Mouse (Mus musculus) thymus, postnatal 4 days (tissue): ENCODE results near the gene Selenov.

ENCODE experiments used
- DNase-seq: peaks from one replicate; pipeline ENCODE4 v3.0.0; 2021

The Selenov gene

DNA sequence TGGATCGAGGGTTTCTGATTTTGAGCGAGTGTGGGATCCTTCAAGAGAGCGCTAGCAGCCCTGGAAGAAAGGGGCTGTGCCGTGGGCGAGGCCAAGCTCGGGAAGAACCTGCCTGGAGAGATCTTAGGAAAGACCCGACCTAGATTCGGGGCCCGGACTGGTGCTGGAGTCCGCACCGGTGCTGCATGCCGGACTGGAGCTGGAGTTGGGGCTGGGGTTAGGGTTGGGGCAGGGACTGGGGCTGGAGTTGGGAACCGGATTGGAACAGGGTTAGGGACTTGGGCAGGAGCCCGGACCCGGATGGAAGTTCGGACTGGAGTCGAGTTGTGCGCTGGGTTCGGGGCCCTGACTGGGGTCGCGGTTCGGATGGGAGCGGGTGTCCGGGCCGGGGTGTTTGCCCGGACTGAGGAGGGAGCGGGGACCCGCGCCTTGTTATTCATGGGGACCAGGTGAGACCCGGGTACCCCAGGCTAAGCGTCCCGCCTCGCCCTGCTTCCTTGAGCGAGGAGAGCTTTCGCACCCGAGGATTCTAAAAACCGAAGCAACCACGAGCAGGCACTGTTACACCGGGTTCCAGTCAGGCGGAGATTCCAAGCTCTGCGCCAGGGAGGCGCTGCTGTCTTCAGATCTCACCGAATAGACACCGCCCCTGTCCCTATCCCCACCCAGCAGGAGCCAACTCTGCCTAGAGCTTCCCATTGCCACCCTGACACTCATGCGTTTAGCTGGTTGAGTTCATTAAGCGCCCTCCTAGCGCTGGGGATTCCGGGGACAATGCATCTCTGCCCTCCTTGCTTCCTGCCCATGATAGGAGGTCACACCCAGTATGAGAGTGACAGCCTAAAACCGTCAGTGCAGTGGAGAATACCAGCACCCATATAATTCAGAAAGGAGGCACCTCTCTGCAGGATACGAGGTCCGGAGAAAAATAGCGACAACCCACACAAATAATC lies at the start of gene Selenov:
Gene Selenov, minus strand, starts transcription at position 549 of the 953 bp plus-strand sequence.
- DNase-seq = no peak

DNA sequence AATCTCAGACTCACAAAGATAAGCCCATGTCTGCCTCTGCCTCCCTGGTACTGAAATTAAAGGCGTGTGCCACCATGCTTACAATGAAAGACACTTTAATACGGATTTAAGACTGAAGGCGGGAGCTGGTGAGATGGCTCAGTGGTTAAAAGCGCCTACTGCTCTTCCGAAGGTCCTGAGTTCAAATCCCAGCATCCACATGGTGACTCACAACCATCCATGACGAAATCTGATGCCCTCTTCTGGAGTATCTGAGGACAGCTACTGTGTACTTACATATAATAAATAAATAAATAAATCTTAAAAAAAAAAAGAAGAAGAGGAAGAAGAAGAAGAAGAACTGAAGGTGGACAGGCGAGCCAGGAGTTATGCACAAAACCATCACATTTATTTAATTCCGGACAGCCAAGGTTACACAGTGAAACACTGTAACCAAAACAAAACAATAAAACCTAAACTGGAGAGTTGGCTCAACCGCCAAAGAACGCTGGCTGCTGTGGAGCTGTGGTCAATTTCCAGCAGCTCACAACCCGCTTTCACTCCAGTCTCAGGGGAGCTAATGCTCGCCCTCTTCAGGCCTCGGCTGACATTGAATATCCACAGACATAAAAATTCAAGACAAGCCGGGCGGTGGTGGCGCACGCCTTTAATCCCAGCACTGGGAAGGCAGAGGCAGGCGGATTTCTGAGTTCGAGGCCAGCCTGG lies 48.4 kb upstream of the Selenov start:
- peak; percentile 66 for DNase-seq

DNA sequence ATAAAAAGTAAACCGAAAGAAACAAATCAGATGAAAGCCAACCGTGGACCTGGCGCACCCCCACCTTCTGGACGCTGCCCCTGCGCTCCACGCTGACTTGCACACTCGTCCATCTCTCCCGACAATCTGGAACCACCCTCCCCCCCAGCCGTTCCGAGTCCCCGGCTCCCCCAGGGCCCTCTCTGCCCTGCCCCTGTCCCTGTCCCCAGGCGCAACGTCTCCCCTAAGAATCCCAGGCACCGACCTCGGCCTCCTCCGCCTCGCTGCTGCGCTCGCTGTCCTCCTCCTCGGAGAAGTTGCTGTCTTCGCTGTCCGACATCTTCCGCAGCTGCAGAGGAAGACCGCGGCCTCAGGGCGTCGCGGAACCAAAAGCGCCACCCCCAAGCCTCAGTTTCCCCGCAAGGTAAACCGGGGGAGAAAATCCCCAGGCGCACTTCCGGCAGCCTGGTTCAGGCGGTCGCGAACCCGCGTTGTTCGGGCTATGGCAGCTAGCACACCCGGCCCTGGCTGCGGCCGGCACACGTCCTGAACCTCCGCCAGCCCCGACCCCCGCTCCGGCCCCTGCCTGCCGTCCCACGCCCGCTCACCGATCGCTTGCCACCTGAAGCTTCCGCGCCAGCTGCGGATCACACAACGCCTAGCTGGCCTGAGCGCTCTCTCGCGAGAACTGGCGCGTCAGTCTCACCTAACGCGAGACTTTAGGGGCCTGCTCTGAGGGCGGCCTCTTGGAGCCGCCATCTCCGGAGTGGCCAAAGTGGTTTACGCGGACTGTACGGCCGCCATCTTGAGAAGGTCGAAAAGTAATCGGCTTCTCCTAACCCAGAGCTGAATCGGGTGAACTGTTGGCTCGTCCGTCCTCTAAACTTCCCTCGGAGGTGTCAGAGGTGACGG lies 47.4 kb upstream of the Selenov start, which contains the start of gene Supt5:
Gene Supt5, minus strand, starts transcription at position 639 of the 891 bp plus-strand sequence.
- DNase-seq = peak; percentile 97

DNA sequence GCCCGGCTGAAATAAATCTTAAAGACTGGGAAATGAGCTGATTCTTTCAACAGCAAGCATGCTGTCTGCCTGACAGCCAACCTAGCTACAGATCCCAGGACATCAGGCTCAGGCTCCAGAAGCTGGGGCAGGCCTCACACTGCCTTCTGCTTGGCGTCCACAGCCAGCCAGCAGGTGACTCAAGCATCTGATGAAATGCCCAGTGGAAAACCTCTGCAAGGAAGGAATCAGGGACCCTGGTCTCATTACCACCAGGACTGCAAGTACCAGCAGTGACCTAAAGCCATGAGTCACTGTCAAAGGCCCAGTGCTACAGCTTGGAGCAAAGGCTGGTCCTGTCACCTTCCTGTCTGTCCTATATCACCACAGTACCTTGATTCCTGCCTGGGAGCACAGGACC lies 44.5 kb upstream of the Selenov start:
- DNase-seq = no peak

DNA sequence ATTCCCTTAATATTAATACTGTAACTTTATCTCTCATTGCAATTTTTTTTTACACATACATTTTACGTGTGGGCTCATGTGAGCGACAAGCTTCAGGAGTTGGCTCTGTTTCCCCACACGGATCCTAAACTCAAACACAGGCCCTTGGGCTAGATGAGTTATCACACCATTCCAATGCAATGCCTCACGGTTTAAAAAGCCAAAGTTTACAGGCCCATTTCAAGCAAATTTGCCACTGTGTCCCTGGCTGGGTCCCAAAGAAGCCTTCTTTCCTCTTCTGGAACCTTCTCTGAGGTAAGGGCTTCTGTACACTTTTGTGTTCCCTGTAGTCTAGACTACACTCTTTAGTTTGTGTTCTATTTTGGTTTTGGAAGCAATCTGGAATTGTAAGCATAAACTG lies 43.5 kb upstream of the Selenov start:
- no peak for DNase-seq

DNA sequence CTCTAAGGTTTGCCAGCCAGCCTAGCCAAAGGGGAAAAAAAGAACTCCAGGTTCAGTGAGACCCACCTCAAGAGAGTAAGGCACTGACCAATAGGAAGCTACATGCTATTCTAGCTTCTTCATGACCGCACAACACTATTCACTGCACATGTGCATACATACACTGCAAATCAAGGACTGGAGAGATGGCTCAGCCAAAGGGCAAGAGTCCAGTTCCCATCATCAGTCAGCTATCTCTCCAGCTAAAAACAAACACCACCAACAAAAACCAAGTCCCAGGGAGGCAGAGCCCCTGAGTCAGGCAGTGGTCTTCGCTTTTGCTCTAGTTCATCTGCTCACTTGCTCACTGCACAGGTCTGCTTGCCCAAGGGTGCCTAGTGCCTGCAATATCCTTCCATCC lies 37.3 kb upstream of the Selenov start:
- DNase-seq = no peak

DNA sequence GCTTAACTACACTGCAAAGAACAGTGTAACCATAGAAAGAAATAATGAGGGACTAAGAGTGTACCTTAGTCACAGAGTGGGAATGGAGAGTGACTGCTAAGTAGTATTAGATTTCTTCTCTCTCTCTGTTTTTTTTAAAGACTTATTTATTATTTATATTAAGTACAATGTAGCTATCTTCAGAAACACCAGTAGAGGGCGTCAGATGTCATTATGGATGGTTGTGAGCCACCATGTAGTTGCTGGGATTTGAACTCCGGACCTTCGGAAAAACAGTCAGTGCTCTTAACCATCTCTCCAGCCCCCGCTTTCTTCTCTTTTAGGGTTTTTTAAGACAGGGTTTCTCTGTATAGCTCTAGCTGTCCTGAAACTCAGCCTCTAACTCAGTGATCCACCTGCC lies 35.5 kb upstream of the Selenov start:
- no peak for DNase-seq

DNA sequence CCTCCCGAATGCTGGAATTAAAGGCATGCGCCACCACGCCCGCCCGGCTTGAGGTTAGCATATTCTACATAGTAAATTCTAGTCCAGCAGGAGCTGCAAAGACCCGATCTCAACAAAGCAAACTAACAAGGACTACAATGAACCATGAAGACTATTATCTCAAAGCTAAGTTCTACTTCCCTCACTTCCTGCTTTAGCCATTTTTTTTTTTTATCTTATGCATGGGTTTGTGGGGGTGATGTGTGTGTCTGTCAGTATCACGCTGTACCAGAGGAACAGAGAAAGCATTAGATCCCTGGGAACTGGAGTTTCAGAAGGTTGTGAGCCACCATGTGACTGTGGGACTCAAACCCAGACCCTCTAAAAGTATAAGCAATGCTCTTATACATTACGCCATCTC lies 34.3 kb upstream of the Selenov start:
- DNase-seq = no peak

DNA sequence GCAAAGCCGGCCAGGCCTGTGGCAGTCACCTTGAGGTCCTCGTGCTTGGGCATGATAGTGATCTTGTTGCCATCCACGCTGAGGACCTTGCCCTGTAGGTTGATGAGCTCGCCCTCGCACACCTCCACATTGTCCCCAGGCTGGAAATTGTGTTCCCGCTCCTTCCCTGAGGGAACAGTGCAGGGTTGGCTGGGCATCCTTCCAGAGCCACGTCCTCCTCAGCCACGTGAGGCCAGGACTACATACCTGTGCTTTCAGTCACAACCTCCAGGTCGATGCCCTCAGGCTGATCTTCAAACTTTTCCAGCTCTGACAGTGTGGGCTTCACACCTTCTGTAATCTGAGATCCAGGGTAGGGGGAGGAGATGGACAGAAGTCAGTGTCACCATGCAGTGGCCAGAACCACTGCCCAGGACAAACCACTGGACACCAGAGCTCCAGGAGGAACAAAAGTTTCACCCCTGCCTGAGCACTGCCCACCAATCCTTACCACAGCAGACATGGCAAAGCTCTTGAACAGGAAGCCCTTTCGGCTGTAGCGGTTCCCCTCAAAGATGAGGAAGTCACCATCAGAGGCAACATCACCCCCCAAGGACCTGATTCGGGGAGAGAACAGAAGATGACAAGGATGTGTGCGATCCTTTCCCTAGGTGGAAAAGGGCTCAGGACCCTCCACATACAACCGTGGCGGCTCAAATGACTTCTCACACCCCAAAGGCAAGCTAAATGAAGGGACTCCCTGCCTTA lies 31.2 kb upstream of the Selenov start:
- DNase-seq = no peak

DNA sequence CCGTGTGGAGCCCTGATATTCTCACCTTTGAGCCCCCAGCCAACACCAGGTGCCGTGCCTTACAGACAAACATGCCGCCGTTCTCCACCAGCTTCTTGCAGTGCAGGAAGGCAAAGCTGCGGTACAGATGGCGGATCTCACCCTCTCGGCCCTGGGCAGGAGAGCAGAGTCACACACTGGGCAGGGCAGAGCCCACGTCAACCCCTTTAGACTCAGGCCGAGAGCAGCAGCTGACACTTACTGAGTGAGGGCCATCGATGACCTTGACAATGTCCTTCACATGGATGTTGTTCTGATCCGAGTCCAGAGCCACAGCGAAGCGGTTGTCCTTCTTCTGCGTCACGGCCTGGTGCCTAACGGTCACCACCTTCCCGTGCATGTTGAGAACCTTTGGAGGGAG lies 27.7 kb upstream of the Selenov start:
- DNase-seq = no peak

DNA sequence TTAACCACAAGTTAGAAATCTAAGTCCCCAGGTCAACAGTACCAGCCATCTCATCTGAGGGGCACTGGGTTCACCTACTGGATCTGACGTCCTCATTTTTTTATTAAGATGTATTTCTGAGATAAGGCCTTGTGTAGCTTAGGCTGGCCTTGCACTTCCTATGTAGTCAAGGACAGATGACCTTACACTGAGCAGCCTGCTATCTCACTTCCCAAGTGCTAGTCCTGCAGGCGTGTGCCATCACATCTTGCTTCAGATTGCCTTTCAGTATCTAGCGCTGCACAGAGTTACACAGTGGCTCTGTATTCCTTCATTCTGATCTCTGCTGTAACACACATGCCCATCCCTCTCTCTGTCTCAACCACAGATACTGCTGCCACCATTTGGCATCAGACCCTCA lies 27.1 kb upstream of the Selenov start:
- DNase-seq = no peak

DNA sequence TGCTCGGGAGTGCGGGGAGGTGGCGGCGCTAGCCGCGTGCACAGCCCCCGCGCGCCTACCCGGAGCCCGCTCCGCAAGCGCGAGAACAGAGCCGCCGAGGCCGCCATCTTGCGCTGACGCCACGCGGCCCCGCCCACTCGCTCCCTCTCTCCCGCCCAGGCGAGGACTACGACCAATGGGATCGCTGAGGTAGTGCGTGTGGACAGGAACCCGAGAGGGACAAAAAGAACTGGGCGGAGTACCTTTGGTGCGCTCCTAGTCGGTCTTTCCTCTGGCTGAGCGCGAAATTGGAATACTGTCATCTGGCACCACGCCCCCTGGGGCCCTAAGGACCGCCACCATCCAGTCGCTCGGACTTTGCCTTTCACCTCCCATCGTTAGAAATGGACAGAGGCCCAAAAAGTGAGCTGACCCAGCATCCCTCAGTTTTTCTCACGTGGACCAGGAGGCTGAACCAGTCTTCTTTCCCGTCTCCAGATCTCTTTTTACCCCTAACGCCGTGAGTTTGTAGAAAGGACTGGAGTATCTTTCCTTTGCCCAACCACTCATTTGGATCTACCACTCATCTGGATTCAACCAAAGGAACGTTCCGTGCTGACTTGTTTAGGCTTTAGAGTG lies 21.0 kb upstream of the Selenov start, which contains the start of gene Timm50:
Gene Timm50, minus strand, starts transcription at position 147 of the 618 bp plus-strand sequence.
- peak; percentile 99 for DNase-seq

DNA sequence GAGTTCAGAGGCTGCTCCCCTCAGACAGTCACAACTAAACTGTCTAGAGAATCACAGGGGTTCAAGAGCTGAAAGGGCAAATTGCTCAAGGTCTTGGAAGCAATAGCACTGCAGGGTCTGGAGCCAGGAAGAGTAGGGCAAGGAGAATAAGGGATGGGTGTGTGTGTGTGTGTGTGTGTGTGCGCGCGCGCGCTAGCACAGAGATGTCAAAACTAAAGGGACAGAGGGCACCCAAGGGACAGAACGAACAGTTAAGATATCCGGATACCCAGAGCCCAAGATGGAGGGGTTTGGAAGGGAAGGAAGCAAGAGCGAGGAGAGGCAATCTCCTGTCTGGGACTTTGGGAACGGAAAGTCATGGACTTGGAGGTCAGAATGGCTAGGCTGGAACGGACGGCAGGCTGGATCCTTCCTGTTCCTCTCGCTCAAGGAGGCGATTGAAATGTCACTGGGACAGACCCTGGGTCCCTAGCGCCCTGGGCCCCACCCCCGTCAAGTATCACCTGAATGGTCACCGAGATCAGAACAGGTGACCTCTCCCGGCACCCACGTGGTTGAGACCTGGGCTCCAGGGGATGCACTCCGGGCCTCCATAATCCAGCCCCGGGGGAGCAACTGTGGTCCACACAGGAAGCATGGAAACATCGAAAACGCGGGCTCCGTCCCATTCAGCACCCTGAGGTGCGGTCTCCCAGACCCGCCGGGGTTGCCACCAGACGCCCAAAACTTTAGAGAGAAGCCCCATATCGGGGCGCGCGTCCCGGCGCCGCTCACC lies 20.4 kb upstream of the Selenov start:
- no peak for DNase-seq

DNA sequence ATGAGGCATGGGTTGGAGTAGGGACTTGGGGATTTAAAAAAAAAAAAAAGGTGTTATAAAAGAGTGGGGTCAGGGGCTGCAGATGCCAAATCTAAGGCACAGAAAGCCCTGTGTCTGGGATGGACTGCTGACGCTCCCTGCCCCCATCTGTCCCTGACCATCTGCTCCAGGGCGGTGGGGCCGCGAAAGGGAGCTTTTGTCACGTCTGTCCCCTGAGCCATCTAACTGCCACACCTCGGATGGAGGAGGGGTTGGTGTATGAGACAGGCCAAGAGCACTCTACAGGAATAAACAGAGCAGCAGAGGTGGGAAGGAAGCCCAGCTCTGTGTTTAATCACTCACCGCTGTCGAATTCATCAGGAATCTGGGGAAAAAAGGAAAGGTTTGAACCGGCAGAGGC lies 18.8 kb upstream of the Selenov start:
- no peak for DNase-seq

DNA sequence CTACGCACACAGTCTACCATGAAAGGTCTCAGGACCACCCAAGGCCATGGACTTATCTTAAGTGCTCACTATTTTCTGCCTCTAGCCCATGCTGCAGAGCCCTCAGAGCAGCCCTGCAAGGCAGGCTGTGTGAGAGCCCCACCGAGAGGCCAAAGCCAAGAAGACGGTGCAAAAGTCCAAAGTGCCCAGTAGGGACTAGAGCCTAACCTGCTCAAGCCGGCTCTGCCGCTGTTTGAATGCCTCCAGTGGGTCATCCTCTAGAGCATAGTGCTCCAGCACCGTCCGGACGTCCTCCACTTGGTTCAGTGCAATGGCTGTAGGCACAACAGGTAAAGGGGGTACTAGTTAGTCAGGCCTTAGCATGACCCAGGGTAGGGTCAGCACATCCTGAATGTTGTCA lies 15.2 kb upstream of the Selenov start:
- no peak for DNase-seq

DNA sequence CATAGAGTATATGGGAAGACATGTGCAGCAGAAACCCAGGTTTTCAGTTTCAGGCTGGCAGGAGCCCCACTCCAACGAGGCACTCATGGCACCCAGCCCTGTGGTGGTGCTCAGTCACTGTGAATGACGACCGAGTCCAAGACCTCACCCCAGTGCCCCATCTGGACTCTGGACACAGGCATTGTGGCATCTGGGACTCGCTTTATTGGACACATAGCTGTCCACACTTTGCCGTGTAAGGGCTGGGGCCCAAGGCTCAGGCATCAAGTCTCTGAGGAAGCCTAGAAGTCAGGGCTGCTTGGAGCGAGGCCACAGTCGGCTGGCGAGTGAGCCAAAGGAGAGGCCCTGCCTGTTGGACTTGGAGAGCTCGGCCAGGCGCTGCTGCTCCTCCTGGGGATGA lies 14.7 kb upstream of the Selenov start:
- DNase-seq = no peak

DNA sequence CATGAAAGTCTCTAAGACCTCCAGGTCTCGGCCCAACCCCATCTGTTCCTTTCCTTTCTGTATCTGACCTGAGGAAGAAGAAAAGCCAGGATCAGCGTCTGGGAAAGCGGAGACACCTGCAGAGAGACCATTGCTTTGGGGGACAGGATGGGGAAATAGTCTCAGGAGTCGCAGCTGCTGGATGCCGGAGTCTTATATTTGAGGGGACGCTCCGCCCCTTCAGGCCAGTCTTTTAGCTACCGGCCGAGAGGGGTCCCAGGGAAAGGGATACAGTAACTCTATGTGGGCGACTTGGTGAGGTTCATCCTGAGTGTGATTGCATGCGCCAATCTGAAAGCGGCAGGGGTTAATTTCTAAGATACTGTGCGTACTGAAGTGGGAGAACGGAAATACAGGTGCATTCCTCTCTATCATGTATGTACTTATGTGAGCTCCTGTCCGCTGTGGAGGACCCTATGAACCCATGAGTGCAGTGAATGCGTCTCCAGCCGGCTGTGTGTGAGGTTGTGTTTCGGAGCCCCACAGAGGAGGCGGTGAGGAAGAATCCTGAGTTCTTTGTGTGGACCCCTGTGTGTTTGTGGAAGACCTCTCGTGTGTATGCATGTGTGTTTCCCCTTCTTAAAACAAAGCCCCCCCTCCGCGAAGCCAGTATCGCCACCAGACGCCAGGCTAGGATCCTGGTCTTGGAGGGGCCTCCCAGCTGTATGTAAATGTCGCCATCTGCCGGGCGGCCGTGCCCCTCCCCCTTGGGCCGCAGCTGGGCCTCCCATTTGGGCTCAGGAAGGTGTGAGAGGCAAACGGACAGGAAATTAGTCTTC lies 10.8 kb upstream of the Selenov start, which contains the start of gene Dll3:
Gene Dll3, minus strand, starts transcription at position 623 of the 818 bp plus-strand sequence.
- DNase-seq = peak; percentile 79

DNA sequence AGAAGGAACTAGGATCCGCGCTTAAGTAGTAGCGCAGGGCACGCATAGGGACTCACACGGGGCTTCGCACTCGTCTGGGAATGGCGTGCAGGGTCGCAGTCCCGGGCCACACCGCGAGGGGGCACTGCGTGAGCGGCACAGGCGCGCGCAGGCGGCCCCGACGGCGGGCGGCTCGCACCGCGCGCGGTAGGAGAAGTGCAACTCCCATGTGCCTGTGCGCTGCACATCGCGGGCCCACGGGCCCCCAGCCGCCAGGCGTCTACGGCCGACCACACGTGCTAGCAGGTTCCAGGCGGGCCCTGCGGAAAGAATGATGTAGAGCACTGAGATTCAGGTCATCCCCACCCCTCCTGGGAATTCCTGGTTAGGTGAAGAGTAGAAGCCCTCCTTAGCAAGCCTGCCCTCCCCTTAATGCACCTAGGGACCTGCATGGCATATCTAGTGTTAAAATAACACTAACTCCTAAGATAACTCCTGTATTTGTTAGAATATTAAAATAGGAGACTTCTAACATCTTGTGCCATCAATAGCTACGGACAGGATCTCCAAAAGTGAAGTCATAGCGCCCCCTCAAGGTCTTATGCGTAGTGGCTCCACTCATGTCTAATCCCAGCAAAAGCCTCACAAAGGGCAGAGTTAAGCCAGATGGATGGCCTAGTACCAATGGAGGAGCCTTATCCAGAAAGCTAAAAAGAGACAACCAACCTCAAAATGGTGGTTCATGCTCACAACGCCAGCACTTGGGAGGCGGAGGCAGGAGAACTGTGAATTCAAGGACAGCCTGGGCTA lies 8.0 kb upstream of the Selenov start:
- DNase-seq = peak; percentile 58

DNA sequence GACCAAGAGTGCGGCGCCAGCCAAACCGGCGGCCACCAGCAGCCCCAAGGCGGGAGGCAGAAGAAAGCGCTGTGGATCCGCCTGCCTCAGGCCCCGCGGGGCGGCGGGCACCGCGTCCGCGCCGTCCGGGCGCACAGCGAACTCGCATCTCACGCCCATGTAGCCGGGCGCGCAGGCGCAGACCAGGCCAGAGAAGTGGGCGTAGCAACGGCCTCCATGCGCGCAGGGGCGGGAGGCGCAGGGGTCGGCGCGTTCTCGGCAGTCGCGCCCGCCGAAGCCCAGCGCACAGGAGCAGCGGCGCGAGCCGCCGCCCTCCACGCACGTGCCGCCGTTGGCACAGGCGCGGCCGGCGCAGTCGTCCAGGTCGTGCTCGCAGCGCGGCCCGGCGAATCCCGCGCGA lies 3.5 kb upstream of the Selenov start:
- peak; percentile 68 for DNase-seq
